Mouse (Mus musculus) lung, adult 2 months (tissue): ENCODE results near the gene Ubxn10. TPM values are rescaled to one million over a fixed set of nuclear protein-coding genes. Genes with fewer than 3 reads are reported as not detected.

Source experiments
- DNase-seq: peaks from one replicate; pipeline ENCODE4 v3.0.0; 2022
- H3K4me1 ChIP-seq: fragments of 200-500 bp; 2 replicates; pipeline ENCODE4 v1.6.1; 2011; ENCODE audit warnings: low read length; ENCODE audit not compliant: control insufficient read depth, insufficient read depth
- H3K4me3 ChIP-seq: fragments of 200-500 bp; replicated peaks from 2 replicates; pipeline ENCODE3; 2011; ENCODE audit warnings: low read depth, mild to moderate bottlenecking, control low read depth, low read length; ENCODE audit errors: extremely low read depth
- CTCF ChIP-seq: fragments of 200-500 bp; IDR thresholded peaks from 2 replicates; pipeline ENCODE4 v1.5.1; 2011; ENCODE audit warnings: mild to moderate bottlenecking, low read length, control low read depth; ENCODE audit not compliant: insufficient read depth
- POLR2A ChIP-seq: fragments of 200-500 bp; IDR thresholded peaks from 2 replicates; pipeline ENCODE4 v1.6.1; 2011; ENCODE audit warnings: low read depth, mild to moderate bottlenecking, control low read depth, low read length, borderline replicate concordance; ENCODE audit errors: extremely low read depth
- WGBS: fragments of 180-500 bp; shearing (Covaris S2); methylation state at CpG from one replicate; pipeline ENCODE4 v1.1.7; 2018; 5-methylcytosine and 5-hydroxymethylcytosine counted together
- polyA plus RNA-seq: library from polyadenylated mRNA; depleted of rRNA; stranded (reverse); fragments of >200 nt; gene quantifications from 2 replicates; pipeline ENCODE4 v1.2.3, GENCODE M21; 2012; rRNA removed

The Ubxn10 gene
- polyA plus RNA-seq = 25.2 and 28.6 TPM in 2 replicates

DNA sequence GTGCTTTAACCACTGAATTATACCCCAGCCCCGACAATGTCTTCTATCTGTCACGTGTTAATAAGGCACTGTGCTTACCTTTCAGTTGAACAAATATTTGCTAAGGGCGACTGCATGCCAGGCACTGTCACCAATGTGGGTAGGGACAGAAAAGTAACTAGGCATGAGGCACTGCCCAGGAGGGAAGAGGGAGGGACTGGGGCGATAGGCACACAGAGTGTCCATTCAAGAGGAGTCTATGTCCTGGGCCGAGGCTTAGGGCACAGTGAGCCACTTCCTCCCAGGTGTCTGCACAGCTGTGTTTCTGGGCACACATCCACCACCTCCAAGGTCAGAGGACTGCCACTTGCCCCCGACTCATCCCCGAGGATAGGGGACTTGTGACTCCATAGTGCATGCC lies at the start of gene Ubxn10:
Gene Ubxn10 (minus strand): TSS at position 137 of the 400 bp plus-strand sequence.
- peak; percentile 51 for DNase-seq
- WGBS = 38% methylated on average over 7 of the region's 7 CpGs
- no peak for TF ChIP-seq CTCF
- peak; percentile 7; the same call in 1 of the 2 replicates for TF ChIP-seq POLR2A
- Histone ChIP-seq H3K4me1 (peaks cover 4% of the 10 kb centered on the region; the same call in 1 of the 2 replicates), H3K4me3 (no peak within 1 kb of the TSS)

DNA sequence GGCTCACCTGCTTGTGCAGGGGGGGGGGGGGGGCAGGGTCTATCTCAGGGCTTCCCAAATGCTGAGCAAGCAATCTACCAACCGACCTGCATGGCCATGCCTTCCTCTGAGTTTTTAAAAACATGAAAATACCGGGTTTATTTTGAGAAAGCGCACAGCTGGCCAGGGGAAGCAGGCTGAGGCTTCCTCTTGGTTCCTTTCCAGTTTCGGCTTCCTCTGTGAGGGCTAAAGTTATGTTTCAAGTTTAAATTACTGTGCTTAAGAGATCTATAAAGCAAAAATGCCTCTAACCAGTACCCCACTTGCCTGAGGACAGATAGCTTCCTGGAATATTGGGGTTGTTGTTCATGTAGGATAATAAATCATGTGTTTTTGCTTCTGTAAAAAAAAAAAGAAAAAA lies 49.2 kb upstream of the Ubxn10 start:
- WGBS = 24% methylated on average over 4 of the region's 4 CpGs
- DNase-seq = no peak
- no peak overlapping the region for H3K4me3 ChIP-seq
- H3K4me1 ChIP-seq = no peaks in the 10 kb centered on the region
- TF ChIP-seq POLR2A = no peak
- TF ChIP-seq CTCF = no peak

DNA sequence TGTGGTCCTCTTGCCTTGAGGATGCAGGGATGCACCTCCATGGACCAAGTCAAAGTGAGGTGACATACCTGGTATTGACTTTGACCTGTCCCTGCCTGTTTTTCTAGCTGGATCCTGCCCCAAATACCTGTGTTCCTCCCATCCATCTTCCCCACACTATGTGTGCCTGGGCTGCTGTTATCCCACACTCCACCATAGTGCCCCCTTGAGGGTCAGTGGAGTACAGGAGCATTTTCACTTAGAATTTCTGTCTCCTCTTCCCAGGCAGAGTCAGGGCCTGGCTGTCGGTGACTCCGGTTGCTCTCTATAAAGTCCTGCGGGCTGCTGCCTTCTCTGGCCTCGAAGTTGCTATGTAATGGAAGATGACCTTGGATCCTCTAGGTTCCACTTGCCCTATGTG lies 48.8 kb upstream of the Ubxn10 start:
- TF ChIP-seq POLR2A (no peak), CTCF (no peak)
- no peak for DNase-seq
- 34% methylated on average over 4 of the region's 4 CpGs for WGBS
- Histone ChIP-seq H3K4me3 (no peak overlapping the region), H3K4me1 (no peaks in the 10 kb centered on the region)

DNA sequence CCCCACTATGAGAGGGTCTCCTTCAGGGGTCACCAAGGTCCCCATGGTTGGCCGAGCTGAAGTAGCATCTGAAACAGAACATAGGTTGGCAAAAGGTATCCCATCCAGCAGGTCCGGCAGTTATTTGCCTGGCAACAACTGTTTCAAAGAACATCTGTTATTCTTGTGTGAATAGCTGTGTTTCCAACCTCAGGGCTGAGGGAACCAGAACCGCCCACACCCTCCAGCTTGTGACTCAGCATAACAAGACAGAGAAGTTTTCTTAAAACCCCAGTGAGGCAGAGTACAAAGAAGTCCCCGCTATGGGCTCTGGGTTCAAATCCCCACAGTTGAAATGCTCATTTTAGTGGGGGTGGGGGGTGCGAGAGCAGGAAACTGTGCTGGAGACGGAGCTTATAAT lies 45.1 kb upstream of the Ubxn10 start:
- TF ChIP-seq CTCF (no peak), POLR2A (no peak)
- no peak for DNase-seq
- Histone ChIP-seq H3K4me1 (no peaks in the 10 kb centered on the region), H3K4me3 (no peak overlapping the region)
- 75% methylated on average over 6 of the region's 6 CpGs for WGBS

DNA sequence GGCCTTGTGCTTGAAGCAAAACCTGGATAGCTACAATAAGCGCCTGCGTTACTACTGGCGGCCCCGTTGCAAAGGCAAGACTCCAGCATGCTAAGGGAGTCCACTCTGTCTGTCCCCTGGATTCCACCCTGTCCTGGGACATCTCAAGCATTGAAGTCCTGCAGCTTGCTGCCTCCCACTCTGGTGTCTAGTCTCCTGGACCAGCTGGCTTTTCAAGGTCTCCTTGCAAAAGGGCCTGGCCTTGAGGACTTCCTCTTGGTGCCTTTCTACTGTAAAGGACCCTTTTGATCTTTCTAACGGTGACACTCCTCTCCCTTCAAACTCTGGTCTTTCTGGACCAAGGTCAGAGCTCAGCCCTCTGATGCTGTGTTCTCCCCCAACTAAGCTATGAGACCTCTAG lies 43.3 kb upstream of the Ubxn10 start:
- no peak for DNase-seq
- 80% methylated on average over 5 of the region's 5 CpGs for WGBS

DNA sequence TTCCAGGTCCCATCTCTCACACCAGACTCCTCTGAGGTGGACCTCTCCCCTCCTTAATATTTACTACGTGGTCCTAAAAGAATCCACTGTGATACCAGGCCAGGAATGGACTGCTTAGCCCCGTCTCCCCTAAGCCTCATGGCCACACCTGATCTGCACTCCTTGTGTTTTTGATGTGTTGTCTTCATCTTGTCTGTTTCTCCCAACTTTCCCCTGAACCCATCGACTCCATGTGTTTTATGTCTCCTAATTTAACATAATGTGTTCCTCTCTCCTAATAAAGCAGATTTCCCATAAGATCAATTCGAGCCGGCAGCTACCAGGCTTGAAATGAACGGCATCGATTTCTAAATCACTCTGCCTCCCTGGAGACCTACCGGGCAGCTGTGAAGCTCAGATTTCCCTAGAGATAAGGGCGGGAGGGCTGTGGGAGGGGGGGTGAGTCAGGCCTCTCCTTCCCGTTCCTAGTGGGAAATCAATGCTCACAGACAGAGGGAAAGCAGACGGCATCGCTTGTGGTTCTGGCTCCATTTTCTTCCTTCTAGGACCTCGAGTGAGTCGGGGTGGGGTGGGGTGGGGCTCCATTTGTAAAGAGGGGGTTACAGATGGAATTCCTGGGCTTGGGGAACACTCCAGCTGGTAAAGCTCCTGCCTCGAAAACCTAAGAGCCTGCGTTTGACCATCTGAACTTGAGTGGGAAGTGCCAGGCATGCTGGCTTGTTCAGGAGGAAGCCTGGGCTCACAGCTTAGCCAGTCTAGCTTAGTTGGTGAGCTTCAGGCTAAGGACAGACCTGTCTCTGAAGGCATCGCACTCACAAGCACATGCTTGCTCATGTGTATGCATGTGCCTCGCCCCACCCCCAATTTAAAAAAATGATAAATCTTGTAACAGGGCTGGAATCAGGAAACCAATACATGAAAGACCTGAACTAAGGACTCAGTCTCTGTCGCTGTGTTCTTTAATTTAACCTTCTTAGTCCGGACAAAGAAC lies 40.7 kb upstream of the Ubxn10 start:
- H3K4me1 ChIP-seq = no peaks in the 10 kb centered on the region
- DNase-seq = no peak
- 37% methylated on average over 20 of the region's 20 CpGs for WGBS
- TF ChIP-seq CTCF (no peak), POLR2A (no peak)
- no peak overlapping the region for H3K4me3 ChIP-seq

More for the DNA sequence above, 43.3 kb upstream of the Ubxn10 start:
- Histone ChIP-seq H3K4me3 (no peak overlapping the region), H3K4me1 (no peaks in the 10 kb centered on the region)
- TF ChIP-seq POLR2A (no peak), CTCF (no peak)

DNA sequence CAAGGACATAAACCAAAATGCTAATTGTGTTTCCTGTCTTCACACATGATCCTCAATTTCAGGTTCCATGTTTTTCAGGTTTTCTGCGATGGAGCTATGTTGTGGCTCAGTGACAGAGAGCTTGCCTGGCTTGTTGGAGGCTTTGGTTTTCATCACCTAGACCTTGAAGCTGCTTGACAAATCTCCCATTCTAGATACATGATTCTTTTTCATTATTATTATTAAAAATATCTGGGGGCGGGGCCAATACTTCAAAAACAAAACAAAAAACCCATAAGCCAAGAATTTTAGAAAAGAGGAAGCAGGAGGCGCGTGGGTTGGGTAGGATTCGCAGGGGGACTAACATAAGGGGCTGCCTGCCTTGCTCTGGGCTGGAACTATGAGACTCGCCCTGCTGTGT lies 38.5 kb upstream of the Ubxn10 start, which contains the start of gene Pla2g2d:
Gene Pla2g2d (plus strand): TSS at position 301 of the 400 bp plus-strand sequence.
- no peak for DNase-seq
- WGBS = 78% methylated on average over 6 of the region's 6 CpGs
- TF ChIP-seq CTCF (no peak), POLR2A (no peak)
- Histone ChIP-seq H3K4me1 (no peaks in the 10 kb centered on the region), H3K4me3 (no peak within 1 kb of the TSS)

DNA sequence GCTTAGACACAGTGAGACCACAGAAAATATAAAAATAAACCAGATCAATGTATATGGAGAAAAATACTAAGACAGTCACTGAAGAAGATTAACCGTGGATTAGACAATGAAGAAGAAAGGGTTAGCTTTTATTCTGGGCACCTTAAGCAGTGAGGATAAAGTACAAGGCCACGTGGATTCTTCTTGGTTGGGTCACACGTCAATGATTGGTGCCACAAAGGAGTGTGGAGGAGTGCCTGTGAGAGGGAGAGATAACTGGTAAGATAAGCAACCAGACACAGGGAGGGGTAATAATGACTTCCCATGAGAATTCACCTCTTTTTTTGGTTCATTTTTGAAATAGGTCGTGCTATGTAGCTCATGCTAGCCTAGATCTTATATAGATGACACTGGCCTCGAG lies 35.4 kb upstream of the Ubxn10 start:
- no peak for TF ChIP-seq POLR2A
- no peak for TF ChIP-seq CTCF
- DNase-seq = no peak
- 75% methylated on average over 5 of the region's 5 CpGs for WGBS
- no peaks in the 10 kb centered on the region for H3K4me1 ChIP-seq
- H3K4me3 ChIP-seq = no peak overlapping the region

DNA sequence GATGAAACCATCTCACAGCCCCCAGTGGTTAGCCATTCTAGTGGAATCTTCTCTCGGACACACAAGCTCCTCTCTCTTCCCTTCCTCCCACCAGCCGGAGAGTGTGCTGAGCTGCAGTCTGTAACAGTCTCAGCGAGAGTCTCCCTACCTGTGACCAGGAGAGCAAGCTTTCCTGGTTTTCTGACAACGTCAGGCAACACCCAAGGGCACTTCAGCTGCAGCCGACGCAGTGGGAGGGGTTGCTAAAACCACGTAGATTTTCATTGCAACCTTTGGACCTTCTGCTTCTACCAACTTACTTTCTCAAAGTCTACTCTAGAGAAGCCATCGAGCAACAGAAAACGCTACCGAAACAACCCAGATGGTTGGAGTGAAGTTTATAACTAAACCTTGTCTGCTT lies 35.0 kb upstream of the Ubxn10 start:
- Histone ChIP-seq H3K4me1 (no peaks in the 10 kb centered on the region), H3K4me3 (no peak overlapping the region)
- 68% methylated on average over 10 of the region's 10 CpGs for WGBS
- no peak for DNase-seq
- no peak for TF ChIP-seq POLR2A
- no peak for TF ChIP-seq CTCF

DNA sequence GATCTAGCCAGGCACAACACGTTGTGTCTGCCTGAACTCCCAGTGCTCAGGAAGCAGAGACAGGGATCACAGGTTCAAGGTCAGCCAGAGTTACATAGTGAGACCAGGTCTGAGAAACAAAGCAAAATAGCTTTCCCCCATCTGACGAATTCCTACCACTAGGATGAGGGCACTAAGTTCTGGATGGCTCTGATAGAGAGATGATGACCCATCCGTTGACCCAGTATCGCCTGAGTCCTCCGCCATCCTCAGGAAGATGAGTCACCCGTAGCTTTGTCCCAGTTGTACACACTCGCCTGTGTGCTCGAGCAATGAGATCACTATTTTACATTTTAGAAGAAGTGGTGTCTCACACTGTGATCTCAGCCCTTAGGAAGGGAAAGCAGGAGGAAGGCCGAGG lies 25.3 kb upstream of the Ubxn10 start:
- Histone ChIP-seq H3K4me1 (no peaks in the 10 kb centered on the region), H3K4me3 (no peak overlapping the region)
- TF ChIP-seq CTCF (no peak), POLR2A (no peak)
- 48% methylated on average over 9 of the region's 9 CpGs for WGBS
- DNase-seq = no peak
